Mouse (Mus musculus): ENCODE data around the gene Gpalpp1. TPM values are rescaled to one million over a fixed set of nuclear protein-coding genes. Genes with fewer than 3 reads are reported as not detected.

The Gpalpp1 gene
- polyA plus RNA-seq, 1 experiment from 2014 or later, result 16.8 TPM

GRCm38 (mm10) chr14:76145248-76145647 lies 34.7 kb upstream of the Gpalpp1 start:
- DNase-seq (ENCODE audit: low spot score), result no peak
- no peak overlapping the region for H3K4me3 ChIP-seq
- H3K9me3 ChIP-seq (replicated peaks), result no peaks in the 10 kb centered on the region
- no peaks in the 10 kb centered on the region for H3K27me3 ChIP-seq (ENCODE audit: low read depth, poor library complexity, severe bottlenecking)
- peaks cover 17% of the 10 kb centered on the region for H3K4me1 ChIP-seq
- H3K36me3 ChIP-seq, result no peaks in the 10 kb centered on the region
- no peak overlapping the region for H3K27ac ChIP-seq (replicated peaks)
- 85% methylated on average over 1 of the region's 1 CpGs for WGBS

- WGBS, result 94% methylated on average over 4 of the region's 4 CpGs
- Histone ChIP-seq H3K27me3 (ENCODE audit: low read depth, poor library complexity, severe bottlenecking) (no peaks in the 10 kb centered on the region), H3K36me3 (peaks cover 78% of the 10 kb centered on the region), H3K9me3 (replicated peaks) (no peaks in the 10 kb centered on the region), H3K4me3 (no peak overlapping the region), H3K27ac (replicated peaks) (no peak overlapping the region), H3K4me1 (no peaks in the 10 kb centered on the region)
- no peak for DNase-seq (ENCODE audit: low spot score)
These were observed 24.4 kb upstream of the Gpalpp1 start for GRCm38 (mm10) chr14:76134975-76135374.

- Histone ChIP-seq H3K27ac (replicated peaks) (no peak overlapping the region), H3K36me3 (peaks cover 100% of the 10 kb centered on the region), H3K27me3 (ENCODE audit: low read depth, poor library complexity, severe bottlenecking) (no peaks in the 10 kb centered on the region), H3K4me1 (no peaks in the 10 kb centered on the region), H3K4me3 (no peak overlapping the region), H3K9me3 (replicated peaks) (no peaks in the 10 kb centered on the region)
- 93% methylated on average over 4 of the region's 4 CpGs for WGBS
- DNase-seq (ENCODE audit: low spot score), result no peak
These were observed 17.6 kb upstream of the Gpalpp1 start for GRCm38 (mm10) chr14:76128174-76128573.

- DNase-seq (ENCODE audit: low spot score), result no peak
- no peaks in the 10 kb centered on the region for H3K4me1 ChIP-seq
- H3K9me3 ChIP-seq (replicated peaks), result no peaks in the 10 kb centered on the region
- no peak overlapping the region for H3K4me3 ChIP-seq
- WGBS, result 80% methylated on average over 3 of the region's 3 CpGs
- no peaks in the 10 kb centered on the region for H3K27me3 ChIP-seq (ENCODE audit: low read depth, poor library complexity, severe bottlenecking)
- peaks cover 100% of the 10 kb centered on the region for H3K36me3 ChIP-seq
- H3K27ac ChIP-seq (replicated peaks), result no peak overlapping the region
These were observed 16.8 kb upstream of the Gpalpp1 start for GRCm38 (mm10) chr14:76127311-76127710.

- Histone ChIP-seq H3K27me3 (ENCODE audit: low read depth, poor library complexity, severe bottlenecking) (no peaks in the 10 kb centered on the region), H3K4me1 (no peaks in the 10 kb centered on the region), H3K9me3 (replicated peaks) (no peaks in the 10 kb centered on the region), H3K4me3 (no peak overlapping the region), H3K27ac (replicated peaks) (no peak overlapping the region), H3K36me3 (peaks cover 92% of the 10 kb centered on the region)
- DNase-seq (ENCODE audit: low spot score), result no peak
- WGBS, result 95% methylated on average over 8 of the region's 8 CpGs
These were observed 12.1 kb upstream of the Gpalpp1 start for GRCm38 (mm10) chr14:76122663-76123058.

- no peak overlapping the region for H3K4me3 ChIP-seq
- H3K9me3 ChIP-seq (replicated peaks), result no peaks in the 10 kb centered on the region
- 71% methylated on average over 6 of the region's 6 CpGs for WGBS
- peaks cover 92% of the 10 kb centered on the region for H3K36me3 ChIP-seq
- H3K27me3 ChIP-seq (ENCODE audit: low read depth, poor library complexity, severe bottlenecking), result no peaks in the 10 kb centered on the region
- no peaks in the 10 kb centered on the region for H3K4me1 ChIP-seq
- H3K27ac ChIP-seq (replicated peaks), result no peak overlapping the region
- peak; percentile 45 for DNase-seq (ENCODE audit: low spot score)
These were observed 11.5 kb upstream of the Gpalpp1 start for GRCm38 (mm10) chr14:76121901-76122662.

- no peaks in the 10 kb centered on the region for H3K9me3 ChIP-seq (replicated peaks)
- 94% methylated on average over 4 of the region's 4 CpGs for WGBS
- H3K4me3 ChIP-seq, result no peak overlapping the region
- peaks cover 92% of the 10 kb centered on the region for H3K36me3 ChIP-seq
- DNase-seq (ENCODE audit: low spot score), result no peak
- H3K27ac ChIP-seq (replicated peaks), result no peak overlapping the region
- H3K4me1 ChIP-seq, result no peaks in the 10 kb centered on the region
- H3K27me3 ChIP-seq (ENCODE audit: low read depth, poor library complexity, severe bottlenecking), result no peaks in the 10 kb centered on the region
These were observed 9.9 kb upstream of the Gpalpp1 start for GRCm38 (mm10) chr14:76120472-76120871.

- WGBS, result 77% methylated on average over 4 of the region's 4 CpGs
- H3K36me3 ChIP-seq, result peaks cover 92% of the 10 kb centered on the region
These were observed 8.4 kb upstream of the Gpalpp1 start for GRCm38 (mm10) chr14:76118963-76119362.

GRCm38 (mm10) chr14:76115744-76116143 lies 5.2 kb upstream of the Gpalpp1 start:
- DNase-seq (ENCODE audit: low spot score), result no peak
- Histone ChIP-seq H3K27ac (replicated peaks) (no peak overlapping the region), H3K27me3 (ENCODE audit: low read depth, poor library complexity, severe bottlenecking) (no peaks in the 10 kb centered on the region), H3K4me3 (no peak overlapping the region), H3K36me3 (peaks cover 81% of the 10 kb centered on the region), H3K4me1 (peaks cover 16% of the 10 kb centered on the region), H3K9me3 (replicated peaks) (no peaks in the 10 kb centered on the region)
- 95% methylated on average over 5 of the region's 5 CpGs for WGBS

More at GRCm38 (mm10) chr14:76118963-76119362, 8.4 kb upstream of the Gpalpp1 start:
- Histone ChIP-seq H3K27me3 (ENCODE audit: low read depth, poor library complexity, severe bottlenecking) (no peaks in the 10 kb centered on the region), H3K9me3 (replicated peaks) (no peaks in the 10 kb centered on the region), H3K4me1 (no peaks in the 10 kb centered on the region), H3K27ac (replicated peaks) (no peak overlapping the region), H3K4me3 (no peak overlapping the region)
- DNase-seq (ENCODE audit: low spot score), result no peak

GRCm38 (mm10) chr14:76099543-76099942 lies 11.0 kb downstream of the Gpalpp1 start:
- Histone ChIP-seq H3K36me3 (peaks cover 79% of the 10 kb centered on the region), H3K27ac (replicated peaks) (no peak overlapping the region), H3K9me3 (replicated peaks) (no peaks in the 10 kb centered on the region), H3K4me1 (no peaks in the 10 kb centered on the region), H3K4me3 (no peak overlapping the region), H3K27me3 (ENCODE audit: low read depth, poor library complexity, severe bottlenecking) (no peaks in the 10 kb centered on the region)
- DNase-seq (ENCODE audit: low spot score), result no peak
- WGBS, result 95% methylated on average over 9 of the region's 9 CpGs

GRCm38 (mm10) chr14:76097815-76098214 lies 12.7 kb downstream of the Gpalpp1 start:
- H3K27ac ChIP-seq (replicated peaks), result no peak overlapping the region
- H3K9me3 ChIP-seq (replicated peaks), result no peaks in the 10 kb centered on the region
- no peak overlapping the region for H3K4me3 ChIP-seq
- DNase-seq (ENCODE audit: low spot score), result no peak
- H3K27me3 ChIP-seq (ENCODE audit: low read depth, poor library complexity, severe bottlenecking), result no peaks in the 10 kb centered on the region
- H3K36me3 ChIP-seq, result peaks cover 81% of the 10 kb centered on the region
- no peaks in the 10 kb centered on the region for H3K4me1 ChIP-seq
- WGBS, result 91% methylated on average over 5 of the region's 5 CpGs

GRCm38 (mm10) chr14:76097244-76097643 lies 13.3 kb downstream of the Gpalpp1 start:
- Histone ChIP-seq H3K27ac (replicated peaks) (no peak overlapping the region), H3K4me1 (no peaks in the 10 kb centered on the region), H3K27me3 (ENCODE audit: low read depth, poor library complexity, severe bottlenecking) (no peaks in the 10 kb centered on the region), H3K4me3 (no peak overlapping the region), H3K9me3 (replicated peaks) (no peaks in the 10 kb centered on the region), H3K36me3 (peaks cover 83% of the 10 kb centered on the region)
- 90% methylated on average over 7 of the region's 7 CpGs for WGBS
- DNase-seq (ENCODE audit: low spot score), result no peak

GRCm38 (mm10) chr14:76084188-76084587 lies 26.4 kb downstream of the Gpalpp1 start:
- Histone ChIP-seq H3K27me3 (ENCODE audit: low read depth, poor library complexity, severe bottlenecking) (no peaks in the 10 kb centered on the region), H3K36me3 (peaks cover 14% of the 10 kb centered on the region), H3K4me3 (no peak overlapping the region), H3K9me3 (replicated peaks) (no peaks in the 10 kb centered on the region), H3K27ac (replicated peaks) (no peak overlapping the region), H3K4me1 (no peaks in the 10 kb centered on the region)
- no peak for DNase-seq (ENCODE audit: low spot score)
- WGBS, result 91% methylated on average over 3 of the region's 3 CpGs

Measured in midbrain, embryonic 10.5 days (tissue).